Mouse (Mus musculus) ZHBTc4 (cell line): ENCODE data around the gene Dlgap3.
A peak's percentile ranks its signal among the peaks of the same experiment; 100 is the strongest.

Experiments
- DNase-seq: peaks from one replicate; pipeline ENCODE4 v3.0.0-alpha.2; 2011; ENCODE audit warnings: low read depth, low spot score

Dlgap3 gene

DNA sequence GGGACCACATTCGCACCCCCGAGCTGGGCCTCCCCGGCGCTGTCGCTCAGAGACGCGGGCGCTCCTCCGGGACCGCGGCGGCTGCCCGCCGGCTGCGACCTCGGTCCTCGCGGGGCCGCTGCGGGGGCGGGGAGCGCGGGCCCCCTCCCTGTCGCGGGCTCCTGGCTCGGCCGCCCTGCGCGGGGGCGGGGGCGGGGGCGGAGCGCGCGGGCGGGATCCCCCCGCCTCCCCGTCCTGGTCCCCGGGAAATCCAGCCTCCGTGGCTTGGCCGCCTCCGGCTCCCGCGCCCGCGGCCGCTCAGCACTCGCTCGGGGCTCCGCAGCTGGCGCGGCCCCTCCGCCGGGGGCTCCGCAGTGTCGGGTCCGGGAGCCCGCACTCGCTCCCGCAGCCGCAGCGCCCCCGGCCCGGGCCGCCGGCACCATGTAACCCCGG lies at the start of gene Dlgap3:
TSS of gene Dlgap3 (plus strand) at position 291 of the 432 bp plus-strand sequence.
- peak; percentile 58 for DNase-seq

DNA sequence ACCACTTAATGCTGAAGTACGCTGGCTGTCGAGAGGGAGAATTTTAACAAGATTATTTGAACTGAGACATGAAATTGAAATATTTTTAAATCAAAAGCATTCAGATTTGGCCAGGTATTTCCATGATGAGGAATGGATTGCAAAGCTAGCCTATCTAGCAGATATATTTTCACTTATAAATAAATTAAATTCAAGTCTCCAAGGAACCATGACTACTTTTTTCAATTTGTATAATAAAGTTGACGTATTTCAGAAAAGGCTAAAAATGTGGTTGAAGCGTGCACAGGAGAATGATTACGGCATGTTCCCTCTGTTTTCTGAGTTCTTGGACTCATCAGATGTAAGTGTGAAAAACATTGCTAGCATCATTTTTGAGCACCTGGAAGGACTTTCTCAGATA lies 45.6 kb upstream of the Dlgap3 start, which contains the start of gene Tmem35b:
TSS of gene Tmem35b (plus strand) at position 301 of the 400 bp plus-strand sequence.
- no peak for DNase-seq

GRCm38 (mm10) chr4:127124331-127124730 lies 44.7 kb upstream of the Dlgap3 start:
- DNase-seq, result peak; percentile 90

DNA sequence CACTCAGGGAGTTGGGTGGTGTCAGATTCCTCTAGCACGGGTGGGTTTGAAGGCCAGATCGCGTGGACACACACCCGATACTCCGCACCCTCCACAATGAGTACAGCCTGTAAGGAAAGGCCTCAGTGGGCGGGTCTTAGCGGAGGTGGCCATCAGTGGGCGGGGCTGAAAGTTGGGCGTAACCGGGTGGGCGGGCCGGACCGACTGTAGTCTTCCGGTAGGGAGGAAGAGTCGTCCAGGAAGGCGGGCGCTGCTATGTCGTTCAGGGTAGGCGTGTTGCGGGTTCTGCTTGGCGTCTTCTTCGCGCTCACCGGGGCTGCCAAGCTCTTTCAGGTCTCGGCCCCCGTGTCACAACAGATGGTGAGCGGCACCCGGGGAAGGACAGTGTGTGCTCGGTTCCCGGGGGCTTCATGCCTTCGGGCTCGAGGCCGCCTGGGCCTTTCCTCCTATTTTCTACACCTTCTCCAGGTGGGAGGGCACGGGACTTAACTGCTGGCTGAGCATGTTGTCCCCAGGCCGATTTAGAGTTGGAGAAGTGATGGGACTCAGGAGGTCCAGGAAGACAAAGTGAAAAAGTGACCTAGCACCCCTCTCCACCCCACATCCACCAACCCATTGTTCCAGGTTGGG lies 43.1 kb upstream of the Dlgap3 start:
- peak; percentile 97 for DNase-seq

- DNase-seq, result no peak
Measured at GRCm38 (mm10) chr4:127134687-127135086, 34.3 kb upstream of the Dlgap3 start.

DNA sequence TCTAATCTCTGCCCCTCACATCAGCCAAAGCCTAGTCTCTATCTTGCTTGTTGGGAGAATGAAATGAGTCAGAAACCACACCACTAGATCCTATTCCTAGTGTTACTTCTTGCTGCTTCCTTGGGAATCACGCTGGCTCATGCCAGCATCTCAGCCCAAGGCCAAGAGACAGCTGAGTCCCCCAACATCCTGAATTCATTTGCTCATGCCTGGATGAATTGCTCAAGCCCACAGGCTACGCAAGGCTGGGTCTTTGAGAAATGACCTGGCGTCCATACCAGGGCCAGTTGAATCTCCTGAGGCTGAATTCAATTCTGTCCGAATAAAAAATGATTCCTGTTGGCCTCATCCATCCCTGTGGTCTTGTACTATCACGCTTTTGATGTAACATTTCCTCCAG lies 31.4 kb upstream of the Dlgap3 start:
- DNase-seq, result no peak

- DNase-seq, result peak; percentile 92
Measured at GRCm38 (mm10) chr4:127138486-127138885, 30.5 kb upstream of the Dlgap3 start.

- no peak for DNase-seq
Measured at GRCm38 (mm10) chr4:127150031-127150430, 19.0 kb upstream of the Dlgap3 start.

DNA sequence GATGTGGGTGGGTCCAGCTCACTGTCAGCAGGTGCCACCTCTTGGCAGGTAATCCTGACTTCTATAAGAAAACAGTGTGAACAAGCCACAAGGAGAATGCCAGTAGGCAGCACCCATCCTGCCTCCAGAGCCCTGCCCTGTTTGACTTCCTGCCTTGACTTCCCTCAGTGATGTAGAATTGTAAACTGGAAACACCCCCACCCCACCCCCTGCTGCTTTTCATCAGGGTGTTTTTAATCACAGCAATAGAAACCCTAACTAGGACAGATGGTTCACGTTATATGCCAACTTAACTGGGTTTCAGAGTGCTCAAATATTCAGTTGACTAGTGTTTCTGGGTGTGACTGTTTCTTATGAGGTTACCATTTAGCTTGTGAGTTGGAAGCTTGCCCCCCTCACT lies 15.7 kb upstream of the Dlgap3 start:
- peak; percentile 63 for DNase-seq

GRCm38 (mm10) chr4:127155757-127156156 lies 13.2 kb upstream of the Dlgap3 start:
- peak; percentile 87 for DNase-seq

- peak; percentile 87 for DNase-seq
Measured at GRCm38 (mm10) chr4:127157746-127158145, 11.3 kb upstream of the Dlgap3 start.

- no peak for DNase-seq
Measured at GRCm38 (mm10) chr4:127163926-127164325, 5.1 kb upstream of the Dlgap3 start.

GRCm38 (mm10) chr4:127167096-127167495 lies 1.9 kb upstream of the Dlgap3 start:
- no peak for DNase-seq

- no peak for DNase-seq
Measured at GRCm38 (mm10) chr4:127167731-127168130, 1.3 kb upstream of the Dlgap3 start.

DNA sequence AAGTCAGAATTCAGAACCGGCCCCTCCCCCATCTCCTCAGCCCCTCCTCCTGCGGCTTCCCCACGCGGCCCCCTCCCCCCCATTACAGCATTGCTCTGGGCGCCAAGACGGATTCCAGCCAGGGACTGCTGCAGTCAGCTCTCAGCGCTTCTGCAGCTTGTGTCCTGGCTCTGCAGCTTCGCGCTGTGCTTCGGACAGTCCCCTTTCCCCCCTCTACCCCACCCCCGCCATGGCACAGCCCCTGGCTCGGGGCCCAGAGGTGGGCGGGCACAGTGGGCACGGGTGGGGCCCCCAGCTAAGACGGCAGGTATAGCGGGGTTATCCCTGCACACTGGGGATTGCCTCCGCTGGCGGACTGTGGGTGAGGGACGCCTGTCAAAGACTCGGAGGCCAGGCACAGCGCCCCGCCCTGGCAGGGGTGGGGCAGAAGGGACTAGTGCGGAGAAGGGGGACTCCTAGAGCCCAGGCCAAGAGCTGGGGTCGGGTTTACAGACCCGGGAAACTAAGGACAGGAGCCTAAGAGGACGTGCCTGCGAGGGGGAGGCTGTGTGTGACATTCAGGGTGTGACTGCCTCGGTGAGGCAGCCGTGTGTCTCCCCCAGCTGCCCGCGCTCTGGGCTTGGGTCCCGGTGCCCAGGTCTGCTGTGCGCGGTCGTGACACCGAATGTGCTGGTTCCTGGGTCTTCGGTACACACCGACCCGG lies 642 bp upstream of the Dlgap3 start:
- peak; percentile 85 for DNase-seq

- DNase-seq, result peak; percentile 45
Measured at GRCm38 (mm10) chr4:127169346-127170221, 580 bp downstream of the Dlgap3 start.

DNA sequence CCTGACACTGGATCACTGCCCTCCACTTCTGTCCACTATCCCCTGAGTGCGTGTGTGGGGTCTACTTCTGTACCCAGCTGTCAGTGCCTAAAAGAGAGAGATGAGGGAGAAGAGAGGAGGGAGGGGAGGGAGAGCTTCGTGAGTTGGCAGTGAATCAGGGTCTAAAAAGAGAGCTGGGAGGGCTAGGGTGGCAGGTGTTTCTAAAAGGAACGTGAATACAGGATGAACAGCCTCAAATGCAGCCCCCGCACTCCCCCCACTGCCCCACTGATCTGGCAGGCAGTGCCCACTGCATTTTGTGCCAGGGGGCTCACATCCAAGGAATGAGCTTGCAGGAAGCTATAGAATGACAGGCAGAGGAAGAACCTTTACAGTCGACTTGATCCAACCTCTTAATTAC lies 1.9 kb downstream of the Dlgap3 start:
- DNase-seq, result no peak

GRCm38 (mm10) chr4:127171341-127171905 lies 2.4 kb downstream of the Dlgap3 start:
- no peak for DNase-seq

GRCm38 (mm10) chr4:127172119-127172518 lies 3.1 kb downstream of the Dlgap3 start:
- no peak for DNase-seq

GRCm38 (mm10) chr4:127172614-127173013 lies 3.6 kb downstream of the Dlgap3 start:
- no peak for DNase-seq

- peak; percentile 85 for DNase-seq
Measured at GRCm38 (mm10) chr4:127173461-127173860, 4.5 kb downstream of the Dlgap3 start.
